Mouse (Mus musculus): ENCODE results near the gene Zfp13. TPM values are rescaled to one million over a fixed set of nuclear protein-coding genes. Genes with fewer than 3 reads are reported as not detected.

The Zfp13 gene
- total and polyA plus RNA-seq, 3 experiments, result 0.30 TPM; not detected in 2

- H3K9ac ChIP-seq (ENCODE audit: insufficient read depth, low read depth), result no peak overlapping the region
- dilution Hi-C loops (cut with MboI; ENCODE audit: extremely low pct_ligation_motif_present, extremely low pct_unique_long_range_greater_than_20kb, low sequenced_read_pairs) (no loop called here), in situ Hi-C loops (cut with MboI; ENCODE audit: low pct_ligation_motif_present, low pct_unique_long_range_greater_than_20kb, low sequenced_read_pairs) (no loop called here)
- H3K36me3 ChIP-seq (replicated peaks in 1 of 2; ENCODE audit: control insufficient read depth in 1 of 2, insufficient read depth in 1 of 2, low read length in 1 of 2), result no peaks in the 10 kb centered on the region
- no peak for DNase-seq (ENCODE audit: extremely low read depth)
- H3K79me2 ChIP-seq (replicated peaks; ENCODE audit: control insufficient read depth, extremely low read depth, insufficient read depth, poor library complexity, severe bottlenecking), result no peaks in the 10 kb centered on the region
- peak overlapping the region; percentile 34; the same call in 1 of the 2 replicates for H3K4me2 ChIP-seq (ENCODE audit: insufficient read depth, low read depth, poor library complexity, severe bottlenecking)
- no peak overlapping the region for H3K4me3 ChIP-seq (replicated peaks in 1 of 3; ENCODE audit: low read depth in 2 of 3, low read length in 2 of 3, poor library complexity in 1 of 3)
- no peaks in the 10 kb centered on the region for H3K9me3 ChIP-seq (replicated peaks; ENCODE audit: low read length)
- no peaks in the 10 kb centered on the region for H3K27me3 ChIP-seq (replicated peaks)
- no peak overlapping the region for H3K27ac ChIP-seq (ENCODE audit: insufficient read depth, low read depth)
- H3K4me1 ChIP-seq (ENCODE audit: control insufficient read depth in 1 of 2, insufficient read depth in 2 of 2), result peaks cover 4 to 23% of the 10 kb centered on the region in 2 experiments
- TF ChIP-seq JUN (IDR thresholded peaks at IDR 0.05; ENCODE audit: insufficient read depth, low read depth, low read length) (no peak), HCFC1 (IDR thresholded peaks at IDR 0.05; ENCODE audit: low read depth, low read length) (no peak), POLR2AphosphoS2 (IDR thresholded peaks at IDR 0.05; ENCODE audit: low read depth, low read length) (no peak), EP300 (IDR thresholded peaks at IDR 0.05; ENCODE audit: low read length) (no peak), GABPA (IDR thresholded peaks at IDR 0.05; ENCODE audit: insufficient replicate concordance, low read depth, low read length) (no peak), TCF12 (IDR thresholded peaks at IDR 0.05; ENCODE audit: low read depth, low read length) (no peak), MAX (IDR thresholded peaks at IDR 0.05; ENCODE audit: low read length) (no peak), RAD21 (IDR thresholded peaks at IDR 0.05; ENCODE audit: low read depth, low read length) (no peak), CTCF (conservative IDR thresholded peaks at IDR 0.05 in 1 of 2, IDR thresholded peaks at IDR 0.05 in 1 of 2; ENCODE audit: low read depth in 2 of 2, low read length in 2 of 2) (no peak), SIN3A (IDR thresholded peaks at IDR 0.05; ENCODE audit: low read length) (no peak), RCOR1 (conservative IDR thresholded peaks at IDR 0.05; ENCODE audit: low read depth, low read length) (no peak)
These were observed 57.1 kb downstream of the Zfp13 start for GRCm38 (mm10) chr17:23542004-23542720.

GRCm38 (mm10) chr17:23540605-23541475 lies 58.4 kb downstream of the Zfp13 start:
- TF ChIP-seq MAFK (IDR thresholded peaks at IDR 0.05; ENCODE audit: insufficient replicate concordance, low read length) (peak; percentile 93), MEF2A (IDR thresholded peaks at IDR 0.05; ENCODE audit: borderline replicate concordance, low read depth, low read length) (0 out of 2 replicates have a peak, but pooled peaks have one; percentile 9), ELF1 (IDR thresholded peaks at IDR 0.05; ENCODE audit: low read depth, low read length) (peak; percentile 94), KAT2A (IDR thresholded peaks at IDR 0.05; ENCODE audit: insufficient replicate concordance, low read length) (peak; percentile 77; the same call in 1 of the 2 replicates), TCF12 (IDR thresholded peaks at IDR 0.05; ENCODE audit: low read depth, low read length) (no peak), TBP (conservative IDR thresholded peaks at IDR 0.05; ENCODE audit: low read depth, low read length) (peak; percentile 99), UBTF (IDR thresholded peaks at IDR 0.05; ENCODE audit: low read depth, low read length) (no peak), CHD1 (IDR thresholded peaks at IDR 0.05; ENCODE audit: low read depth, low read length) (no peak), NRF1 (IDR thresholded peaks at IDR 0.05; ENCODE audit: low read depth, low read length) (peak; percentile 58), EP300 (IDR thresholded peaks at IDR 0.05; ENCODE audit: low read length) (no peak)
- H3K9ac ChIP-seq (ENCODE audit: insufficient read depth, low read depth), result no peak overlapping the region
- H3K36me3 ChIP-seq (replicated peaks in 1 of 2; ENCODE audit: control insufficient read depth in 1 of 2, insufficient read depth in 1 of 2, low read length in 1 of 2), result no peaks in the 10 kb centered on the region
- H3K27me3 ChIP-seq (replicated peaks), result no peaks in the 10 kb centered on the region
- H3K79me2 ChIP-seq (replicated peaks; ENCODE audit: control insufficient read depth, extremely low read depth, insufficient read depth, poor library complexity, severe bottlenecking), result no peaks in the 10 kb centered on the region
- peaks cover 7 to 27% of the 10 kb centered on the region in 2 experiments for H3K4me1 ChIP-seq (ENCODE audit: control insufficient read depth in 1 of 2, insufficient read depth in 2 of 2)
- peak overlapping the region in 1 of 3 experiments; percentile 41 for H3K4me3 ChIP-seq (replicated peaks in 1 of 3; ENCODE audit: low read depth in 2 of 3, low read length in 2 of 3, poor library complexity in 1 of 3)
- no peaks in the 10 kb centered on the region for H3K9me3 ChIP-seq (replicated peaks; ENCODE audit: low read length)
- H3K27ac ChIP-seq (ENCODE audit: insufficient read depth, low read depth), result no peak overlapping the region
- in situ Hi-C loops (cut with MboI; ENCODE audit: low pct_ligation_motif_present, low pct_unique_long_range_greater_than_20kb, low sequenced_read_pairs) (no loop called here), dilution Hi-C loops (cut with MboI; ENCODE audit: extremely low pct_ligation_motif_present, extremely low pct_unique_long_range_greater_than_20kb, low sequenced_read_pairs) (no loop called here)
- peak; percentile 49 for DNase-seq (ENCODE audit: extremely low read depth)
- no peak overlapping the region for H3K4me2 ChIP-seq (ENCODE audit: insufficient read depth, low read depth, poor library complexity, severe bottlenecking)

Data from CH12.LX (cell line).